Mouse (Mus musculus) brain, embryonic 18.5 days (tissue): ENCODE measurements at regions not wholly inside any gene's neighbourhood (a gene's known extent, or its start where the extent isn't known, plus 50 kb on each side); places are given as distances from the start of the nearest gene placed in this dataset.
A peak's percentile ranks its signal among the peaks of the same experiment; 100 is the strongest.

ENCODE experiments used
- DNase-seq: peaks from one replicate; pipeline ENCODE4 v3.0.0-alpha.2; 2012; ENCODE audit warnings: low read depth, low spot score

GRCm38 (mm10) chr19:52565401-52565800, 301.3 kb downstream of the Ins1 start:
- no peak for DNase-seq

- DNase-seq = no peak
Measured at GRCm38 (mm10) chr19:52534758-52535157, 270.7 kb downstream of the Ins1 start.

GRCm38 (mm10) chr19:52525509-52525908, 261.4 kb downstream of the Ins1 start:
- DNase-seq = peak; percentile 64

- no peak for DNase-seq
Measured at GRCm38 (mm10) chr19:52503331-52503730, 239.2 kb downstream of the Ins1 start.
